Mouse (Mus musculus) yolk sac, embryonic 10.5 days (tissue): ENCODE measurements at regions not wholly inside any gene's neighbourhood (a gene's known extent, or its start where the extent isn't known, plus 50 kb on each side); places are given as distances from the start of the nearest gene placed in this dataset.

ENCODE experiments used
- DNase-seq: peaks from one replicate; pipeline ENCODE4 v3.0.0-alpha.2; 2017; ENCODE audit warnings: low spot score

DNA sequence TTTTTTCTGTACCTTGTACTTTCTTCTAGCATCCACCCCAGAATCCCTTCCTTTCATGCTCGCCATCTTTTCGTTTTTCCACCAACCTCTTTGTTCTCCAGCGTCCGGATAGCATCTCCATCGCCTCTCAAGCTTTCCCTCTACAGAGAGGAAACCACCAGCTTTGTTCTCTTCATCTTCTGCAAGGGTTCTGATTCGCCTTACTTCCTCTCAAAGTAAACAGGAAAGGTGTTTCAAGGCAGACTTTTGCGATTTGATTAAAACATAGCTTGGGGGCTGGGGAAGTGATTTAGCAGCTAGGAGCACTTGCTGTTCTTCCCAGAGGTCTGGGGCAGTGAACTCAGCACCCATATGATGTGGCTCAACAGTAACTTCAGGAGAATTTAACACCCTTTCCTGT is 71.4 kb downstream of the Emp1 start:
- no peak for DNase-seq

GRCm38 (mm10) chr6:135436315-135436714 is 74.0 kb downstream of the Emp1 start:
- no peak for DNase-seq

- DNase-seq, result no peak
Observed at GRCm38 (mm10) chr6:135438271-135438670, 75.9 kb downstream of the Emp1 start.

DNA sequence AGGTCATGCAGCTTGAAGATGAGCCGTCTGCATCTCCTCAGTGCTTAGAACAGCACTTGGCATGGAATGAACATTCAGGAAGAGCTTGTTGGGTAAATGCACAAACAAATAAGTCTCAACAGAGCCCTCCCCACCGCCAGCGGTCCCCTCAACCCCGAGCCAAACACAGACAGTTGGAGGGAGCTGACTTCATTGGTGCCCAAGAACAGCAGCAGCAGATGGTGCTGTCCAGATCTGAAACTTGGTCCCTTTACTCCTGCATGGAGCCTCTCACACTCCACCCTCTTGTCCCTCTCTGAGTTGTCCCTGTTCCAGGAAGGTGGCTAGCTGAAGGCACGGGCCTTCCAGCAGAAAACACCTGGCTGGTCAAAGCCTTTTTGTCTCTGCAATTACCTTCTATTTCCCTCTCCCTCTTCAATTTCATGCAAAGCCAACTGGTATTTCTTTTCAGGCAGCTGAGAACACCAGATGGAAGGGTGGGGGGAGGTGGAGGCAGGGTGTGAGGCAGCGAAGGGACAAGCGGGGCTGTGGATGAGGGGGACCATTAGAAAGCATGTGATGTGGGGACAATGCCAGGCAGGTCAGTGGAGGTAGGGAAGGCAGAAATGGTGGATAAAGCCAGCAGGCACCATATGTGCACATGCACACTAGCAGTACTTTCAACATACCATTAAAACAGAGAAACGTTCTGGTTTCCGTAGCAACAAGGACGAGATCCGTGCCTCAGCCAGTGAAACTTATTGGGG is 79.0 kb downstream of the Emp1 start:
- no peak for DNase-seq

GRCm38 (mm10) chr6:135444661-135445060 is 82.3 kb downstream of the Emp1 start:
- DNase-seq, result peak; percentile 55

GRCm38 (mm10) chr6:135445070-135445469 is 82.7 kb downstream of the Emp1 start:
- DNase-seq, result no peak

DNA sequence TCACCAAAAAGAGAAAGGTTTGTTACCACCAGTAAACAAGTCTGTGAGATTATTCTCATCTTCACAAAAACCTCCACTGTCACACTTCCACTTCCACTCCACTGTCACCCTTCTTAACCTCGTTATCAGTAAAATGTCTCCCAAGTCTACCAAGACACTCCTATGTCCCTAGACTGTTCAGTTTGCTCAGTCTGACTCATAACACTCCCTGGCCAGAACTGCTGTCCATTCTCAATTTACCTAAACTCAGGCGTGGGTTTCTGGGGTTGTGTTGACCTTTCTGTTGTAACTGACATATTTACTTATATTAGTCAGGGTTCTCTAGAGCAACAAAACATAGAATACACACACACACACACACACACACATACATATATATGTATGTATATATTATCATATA is 85.5 kb downstream of the Emp1 start:
- DNase-seq, result no peak

GRCm38 (mm10) chr6:135449228-135449627 is 86.9 kb downstream of the Emp1 start:
- DNase-seq, result no peak

GRCm38 (mm10) chr6:135450573-135450972 is 88.2 kb downstream of the Emp1 start:
- DNase-seq, result no peak

GRCm38 (mm10) chr6:135451165-135451797 is 88.9 kb downstream of the Emp1 start:
- DNase-seq, result no peak

DNA sequence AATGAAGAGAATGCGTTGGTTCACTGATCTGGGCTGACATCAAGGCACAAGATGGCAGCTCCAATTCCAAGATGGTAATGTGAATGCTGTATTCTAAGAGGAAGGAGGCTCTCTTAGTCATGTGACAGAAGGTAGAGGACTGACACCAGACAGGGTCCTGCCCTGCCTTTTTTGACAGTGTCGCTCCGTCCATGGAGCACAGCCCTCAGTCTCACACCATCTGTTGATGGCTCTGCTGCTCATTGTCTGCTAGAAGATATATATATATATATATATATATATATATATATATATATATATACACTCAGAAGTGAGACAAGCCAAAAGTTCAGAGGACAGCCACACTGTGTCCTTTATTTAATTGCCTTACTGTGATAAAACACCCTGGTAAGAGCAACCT is 90.7 kb downstream of the Emp1 start:
- no peak for DNase-seq

DNA sequence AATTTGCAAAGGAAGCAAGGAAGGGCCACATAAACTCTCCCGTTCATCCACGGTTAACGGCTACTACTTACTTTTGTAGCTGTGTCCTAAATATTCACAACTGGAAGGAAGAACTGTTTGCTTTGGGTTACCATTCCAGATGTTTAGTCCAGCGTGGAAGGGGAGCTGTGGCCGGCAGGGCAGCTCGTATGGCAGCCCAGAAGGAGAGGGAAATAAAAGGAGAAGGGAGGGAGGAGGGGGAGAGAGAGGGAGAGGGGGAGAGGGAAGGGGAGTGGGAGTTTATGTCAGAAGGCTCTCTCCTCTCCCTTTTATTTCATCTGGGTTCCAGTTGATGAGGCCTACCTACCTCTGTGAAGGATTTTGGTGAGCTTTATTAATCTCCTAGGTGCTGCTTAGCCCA is 110.2 kb downstream of the Emp1 start:
- DNase-seq, result no peak

- no peak for DNase-seq
Observed at GRCm38 (mm10) chr6:135473146-135473545, 110.8 kb downstream of the Emp1 start.

DNA sequence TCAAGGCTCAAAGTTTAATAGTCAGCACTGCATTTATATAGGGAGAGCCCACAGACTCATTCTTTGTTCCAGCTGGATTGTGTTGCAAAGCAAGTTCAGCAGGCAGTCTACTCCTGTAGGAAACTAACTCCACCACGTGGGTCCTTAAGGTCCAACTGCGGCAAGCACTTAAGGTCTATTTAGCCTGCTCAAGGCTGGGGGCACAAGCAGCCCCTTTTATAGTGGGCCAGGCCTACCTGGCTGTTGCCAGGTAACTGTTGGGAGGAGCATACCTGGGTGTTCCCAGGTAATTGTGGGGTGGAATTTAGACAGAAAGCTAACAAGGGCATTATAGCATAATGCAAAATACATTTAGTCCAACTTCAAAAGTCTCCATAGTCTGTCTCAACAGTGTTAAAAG is 126.5 kb downstream of the Emp1 start:
- DNase-seq, result no peak

- no peak for DNase-seq
Observed at GRCm38 (mm10) chr6:135493983-135494382, 131.6 kb downstream of the Emp1 start.

GRCm38 (mm10) chr6:135495841-135496240 is 133.5 kb downstream of the Emp1 start:
- DNase-seq, result no peak

- DNase-seq, result no peak
Observed at GRCm38 (mm10) chr6:135498592-135498991, 136.2 kb downstream of the Emp1 start.

DNA sequence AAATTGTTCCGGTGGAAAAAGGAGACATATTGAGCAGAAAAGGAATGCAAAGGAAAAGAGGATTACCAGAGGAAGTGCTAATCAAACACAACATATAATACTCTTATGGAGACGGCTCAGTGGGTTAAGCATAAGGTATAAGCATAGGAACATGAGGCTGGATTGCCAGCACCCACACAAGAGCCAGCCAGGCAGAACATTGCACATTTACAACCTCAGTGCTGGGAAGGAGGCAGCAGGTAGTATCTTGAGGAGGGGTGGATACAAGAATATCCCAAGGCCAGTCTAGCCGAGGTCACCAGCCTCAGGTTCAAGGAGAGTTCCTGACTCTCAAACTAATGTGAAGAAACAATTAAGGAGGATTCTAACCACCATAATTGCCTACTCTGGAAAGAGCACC is 138.0 kb downstream of the Emp1 start:
- no peak for DNase-seq

GRCm38 (mm10) chr6:135501791-135502190 is 139.4 kb downstream of the Emp1 start:
- DNase-seq, result no peak

DNA sequence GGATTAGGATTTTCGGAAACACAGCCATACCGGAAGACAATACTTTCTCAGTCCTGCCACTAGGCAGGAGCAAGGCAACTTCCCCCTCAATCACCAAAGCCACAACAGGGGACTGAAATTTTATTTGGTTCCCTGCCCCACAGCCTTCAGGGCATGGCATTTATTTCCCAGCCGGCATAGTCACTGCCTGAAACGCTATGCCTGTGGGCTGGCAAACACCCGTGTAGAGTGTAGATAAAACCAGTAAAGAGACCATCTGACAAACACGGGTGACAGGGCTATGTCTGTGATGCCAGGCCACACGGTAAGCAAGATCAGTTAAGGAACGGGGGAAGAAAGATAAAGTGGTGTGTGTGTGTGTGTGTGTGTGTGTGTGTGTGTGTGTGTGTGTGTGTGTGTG is 140.1 kb downstream of the Emp1 start:
- no peak for DNase-seq

DNA sequence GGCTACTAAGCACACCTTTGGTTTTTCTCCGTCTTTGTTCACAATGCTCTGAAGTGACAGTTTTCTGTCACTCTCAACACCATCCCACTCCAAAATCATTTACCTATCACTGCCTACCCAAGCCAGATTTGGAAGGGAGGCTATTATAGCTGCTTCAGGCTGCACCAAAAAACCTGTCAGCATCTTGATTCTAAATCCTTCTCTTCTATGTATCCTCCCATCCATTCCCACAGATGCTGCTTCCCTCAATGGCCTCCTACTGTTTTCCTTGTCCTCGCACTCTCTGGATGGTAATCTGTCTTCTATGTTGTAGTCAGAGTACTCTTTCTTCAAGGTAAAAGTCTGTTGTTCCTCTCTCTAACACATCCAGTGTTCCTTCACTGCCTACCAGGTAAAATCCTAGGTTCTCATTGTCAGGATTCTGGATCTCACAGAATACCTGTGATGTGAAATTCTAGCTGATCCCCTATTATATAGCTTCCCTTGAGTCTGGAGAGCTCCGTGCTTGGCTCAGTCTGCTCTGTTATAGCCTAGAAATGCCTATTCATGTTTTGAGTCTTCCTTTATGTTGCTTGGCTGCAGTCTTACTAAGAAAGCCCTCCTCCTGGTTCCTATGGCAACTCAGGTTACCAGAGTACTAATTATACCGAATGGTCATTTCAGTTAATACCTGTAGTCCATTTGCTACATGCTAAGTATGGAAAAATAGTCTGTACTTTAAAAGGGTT is 156.5 kb downstream of the Emp1 start:
- no peak for DNase-seq

DNA sequence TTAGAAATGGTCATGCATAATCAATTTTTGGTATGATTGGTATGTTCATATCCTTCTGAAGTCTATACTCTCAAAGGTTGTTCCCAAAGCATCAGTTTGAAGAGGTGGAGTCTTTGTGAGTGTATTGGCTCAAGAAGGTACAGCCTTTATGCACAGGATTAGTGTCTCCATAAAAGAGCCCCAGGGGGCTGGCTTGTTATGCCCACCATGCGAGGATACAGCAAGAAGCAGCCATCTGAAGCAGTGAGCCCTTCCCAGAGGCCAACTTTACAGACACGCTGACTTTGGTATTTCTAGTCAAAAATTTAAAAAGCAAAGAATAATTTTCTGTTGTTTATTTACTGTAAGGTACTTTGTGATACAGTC is 157.1 kb downstream of the Emp1 start:
- no peak for DNase-seq

DNA sequence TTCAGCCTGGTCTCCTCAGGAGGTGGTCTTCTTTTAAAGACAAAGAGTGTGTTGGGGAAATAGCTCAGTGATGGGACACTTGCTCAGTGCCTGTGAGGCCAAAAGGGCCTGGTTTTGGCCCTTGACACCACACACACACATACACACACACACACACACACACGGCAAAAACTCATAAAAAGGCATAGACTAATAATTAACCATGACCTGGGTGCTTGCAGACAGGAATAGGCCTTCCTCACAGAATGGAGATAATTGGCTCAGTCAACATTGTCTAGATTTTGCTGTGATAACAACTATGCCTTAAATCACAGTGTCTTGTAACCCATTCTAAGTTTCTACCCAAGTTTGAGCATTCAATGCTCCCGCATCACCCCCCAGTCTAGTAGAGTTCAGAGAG is 158.5 kb downstream of the Emp1 start:
- DNase-seq, result no peak
